Comparison of ENCODE assay signal across 25 mouse cellular contexts in genomic region chr19:44382682-44383321, GRCm38 (mm10). TPM values are rescaled to one million over a fixed set of nuclear protein-coding genes. Genes with fewer than 3 reads are reported as not detected.
DNase-seq lines count a peak whose midpoint lies in the region; TF ChIP-seq lines count a peak whose summit lies in the region.
"Had no signal": no experiment of that assay in that cellular context is flagged by ENCODE, and none has a peak within 500 bp of the region (broad histone marks: within the 10 kb centered on the region; RNA-seq: fewer than 3 reads in every experiment).

No protein-coding gene starts in this region.

- no peak for TF ChIP-seq CTCF in bone marrow, adult 2 months (IDR thresholded peaks at IDR 0.05; ENCODE audit: control insufficient read depth, insufficient read depth, low read length)

- 81% methylated on average over 12 of the region's 12 CpGs for WGBS in bone marrow, adult 2 months

- no peak overlapping the region for H3K4me3 ChIP-seq in bone marrow, adult 2 months (replicated peaks; ENCODE audit: control insufficient read depth, low read depth, low read length)
- H3K4me3 ChIP-seq: forebrain, embryonic 10.5 days; heart, embryonic 13.5 days; hindbrain, embryonic 12.5 days; limb, embryonic 13.5 days; liver, embryonic 12.5 days; midbrain, embryonic 13.5 days; stomach, embryonic 15.5 days had no signal

- peak; percentile 58 to 63 for DNase-seq in adrenal gland, adult (ENCODE audit: inconsistent age in 2 of 2, low spot score in 1 of 2)
- DNase-seq in adrenal gland, adult 8-10 months = no peak
- peak; percentile 67 for DNase-seq in retina, postnatal 1 day
- no peak for DNase-seq in retina, embryonic 14.5 days (ENCODE audit: low spot score)
- no peak for DNase-seq in kidney, postnatal 10 days
- no peak for DNase-seq in left cerebral cortex, adult 8-10 months (ENCODE audit: low spot score in 2 of 2)
- DNase-seq: cerebellum, postnatal 14 days; gastrocnemius, postnatal 25 days; heart, adult 18-20 months; heart, postnatal 14 days; kidney, postnatal 36 days; lung, adult 18-20 months; lung, postnatal 10 days; thymus, adult 18-20 months; thymus, postnatal 36 days had no signal

- H3K27ac ChIP-seq in bone marrow, adult 2 months (ENCODE audit: control insufficient read depth, insufficient read depth, low read depth, low read length, poor library complexity) = peak overlapping the region; percentile 66
- H3K27ac ChIP-seq: forebrain, embryonic 10.5 days; heart, embryonic 13.5 days; hindbrain, embryonic 12.5 days; limb, embryonic 13.5 days; liver, embryonic 12.5 days; midbrain, embryonic 13.5 days; stomach, embryonic 15.5 days had no signal

- H3K4me1 ChIP-seq in bone marrow, adult 2 months (ENCODE audit: control insufficient read depth, insufficient read depth, low read length) = no peaks in the 10 kb centered on the region; the same call in 1 of the 2 replicates

- no peak for TF ChIP-seq POLR2A in bone marrow, adult 2 months (IDR thresholded peaks at IDR 0.05; ENCODE audit: borderline replicate concordance, control insufficient read depth, low read depth, low read length)

RNA-seq across cellular contexts. Expression of gene Scd1, which starts 24.9 kb away (rescaled TPM):
- 1,000 to 10,000 TPM in 1 of 4 experiments, 100 to 1,000 TPM in 3; 370 to 1,578 (median 696) TPM for total RNA-seq in adrenal gland, adult 8-10 months (2022)
- polyA plus RNA-seq in bone marrow, adult 2 months (2011; ENCODE audit: insufficient read depth, insufficient read length, low replicate concordance, missing spikeins) = 29.4 and 37.4 TPM in 2 replicates
- 100 to 1,000 TPM; 171 to 176 (median 174) TPM for total RNA-seq in left cerebral cortex, adult 8-10 months (2022)

RNA-seq across cellular contexts. Expression of gene Scd4, which starts 49.9 kb away (rescaled TPM):
- total RNA-seq in adrenal gland, adult 8-10 months (2022) = 1 to 10 TPM; 4.5 to 7.6 (median 6.6) TPM
- polyA plus RNA-seq in bone marrow, adult 2 months (2011; ENCODE audit: insufficient read depth, insufficient read length, low replicate concordance, missing spikeins) = not detected in 2 replicates
- total RNA-seq in left cerebral cortex, adult 8-10 months (2022) = 1 to 10 TPM; 2.3 to 3.4 (median 2.8) TPM
- polyA plus RNA-seq: embryonic facial prominence, embryonic 11.5 days; neural tube, embryonic 11.5 days had no signal

Comparison
In these comparisons a context has a peak if more than half of its experiments do, and no peak if none do; other contexts are left out.
1. DNase-seq: peak in adrenal gland, adult (2 of 2) and retina, postnatal 1 day (single experiment); none in adrenal gland, adult 8-10 months (single experiment), retina, embryonic 14.5 days (single experiment), kidney, postnatal 10 days (single experiment) and left cerebral cortex, adult 8-10 months (0 of 2).